Mouse (Mus musculus): ENCODE results near the gene Lgmn.

DNA sequence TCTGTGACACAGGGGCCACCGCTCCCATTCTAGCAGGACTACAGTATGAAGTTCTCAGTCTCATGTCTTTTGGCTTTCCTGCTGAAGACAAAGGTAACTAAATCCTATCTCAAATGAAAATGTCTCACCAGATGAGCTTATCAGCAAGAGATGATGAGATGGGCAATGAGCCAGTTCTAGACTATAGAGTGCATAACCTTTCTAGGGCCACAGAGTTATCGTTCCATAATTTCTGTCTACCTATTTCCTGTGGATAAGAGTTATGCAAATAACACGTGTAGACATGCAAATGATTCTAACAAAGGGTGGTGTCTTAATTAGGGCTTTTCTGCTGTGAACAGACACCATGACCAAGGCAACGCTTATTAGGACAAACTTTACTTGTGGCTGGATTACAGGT, 5.5 kb downstream of the Lgmn start:
- TF ChIP-seq EP300 (IDR thresholded peaks at IDR 0.05; ENCODE audit: low read depth) (no peak), CTCF (IDR thresholded peaks at IDR 0.05; ENCODE audit: low read depth) (no peak)
